Mouse (Mus musculus): ENCODE results near the gene Aym1.

GRCm38 (mm10) chr5:113379416-113379815 lies 22.3 kb downstream of the Aym1 start:
- TF ChIP-seq CTCF (IDR thresholded peaks at IDR 0.05; ENCODE audit: insufficient read depth, low read depth, low read length) (no peak), POLR2A (IDR thresholded peaks at IDR 0.05; ENCODE audit: insufficient read depth, low read depth, low read length) (no peak)

Measured in olfactory bulb, adult 2 months (tissue).